Mouse (Mus musculus) gastrocnemius, adult 2 months (tissue): ENCODE measurements around the gene 4930503E14Rik. TPM values are rescaled to one million over a fixed set of nuclear protein-coding genes. Genes with fewer than 3 reads are reported as not detected.
"Not testable (repeated sequence)": the region's sequence is repeated elsewhere in the genome, so short reads cannot be mapped to it uniquely, and the experiment has no call there.

Experiments used
- DNase-seq: peaks from one replicate; pipeline ENCODE4 v3.0.0; 2022
- H3K27ac ChIP-seq: fragments of 200-600 bp; 2 replicates; pipeline ENCODE4 v1.8.1; 2022; ENCODE audit warnings: mild to moderate bottlenecking
- H3K4me3 ChIP-seq: fragments of 200-600 bp; 2 replicates; pipeline ENCODE4 v1.8.1; 2022; ENCODE audit warnings: mild to moderate bottlenecking, moderate library complexity
- CTCF ChIP-seq: fragments of 200-600 bp; IDR thresholded peaks from 2 replicates; pipeline ENCODE4 v1.8.1; 2022; ENCODE audit warnings: antibody characterized with exemption, mild to moderate bottlenecking, moderate library complexity
- intact Hi-C: fragments of 180-260 bp; cut with DNase I; formaldehyde crosslinking; loops from one replicate; pipeline ENCODE4 v1.15.1; 2025
- long read RNA-seq, 2 experiments: library from polyadenylated mRNA; stranded (forward); transcript quantifications; one replicate each; pipeline ENCODE4 v2.0.0; 2021
- total RNA-seq, 2 experiments: library from RNA; stranded (reverse); gene quantifications; 2 replicates each; pipeline ENCODE4 v1.2.3; 2021

Gene 4930503E14Rik
- not detected for total RNA-seq
- long read RNA-seq, experiment 1: 0 reads
- long read RNA-seq, experiment 2: 0 reads

- H3K4me3 ChIP-seq, H3K27ac ChIP-seq, DNase-seq, intact Hi-C loops: not testable (repeated sequence)
Measured at GRCm38 (mm10) chr14:44213154-44213553, at the start of gene 4930503E14Rik. Gene 4930503E14Rik, minus strand, starts transcription at chr14:44213254.

- Histone ChIP-seq H3K4me3 (no peak overlapping the region), H3K27ac (no peak overlapping the region)
- TF ChIP-seq CTCF: no peak
- intact Hi-C loops: no loop called here
- no peak for DNase-seq
Measured at GRCm38 (mm10) chr14:44248039-44248438, 35.0 kb upstream of the 4930503E14Rik start.

DNA sequence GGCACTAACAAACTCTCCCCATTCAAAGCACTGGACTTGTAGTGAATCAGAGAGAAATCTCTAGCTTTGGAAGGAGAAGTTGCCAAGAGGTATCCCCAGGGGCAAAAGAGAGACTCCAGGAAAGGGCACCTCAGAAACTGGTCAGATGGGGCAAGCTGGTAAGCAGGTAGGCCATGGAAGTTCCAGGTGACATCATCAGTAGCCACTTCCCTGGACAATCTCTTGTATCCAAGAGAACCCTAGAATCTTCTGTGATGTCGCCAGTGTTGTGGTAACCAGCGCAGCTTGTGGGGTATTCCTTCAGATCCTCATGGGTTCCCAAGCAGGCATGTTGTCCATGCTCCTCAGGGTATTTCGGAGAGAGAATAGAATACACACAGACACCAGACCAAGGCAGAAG lies 15.7 kb downstream of the 4930503E14Rik start, which contains the start of gene Gm8212:
Gm8212 (plus strand) TSS at position 301 of the 400 bp plus-strand sequence.
- H3K27ac ChIP-seq, intact Hi-C loops, H3K4me3 ChIP-seq, DNase-seq: not testable (repeated sequence)

DNA sequence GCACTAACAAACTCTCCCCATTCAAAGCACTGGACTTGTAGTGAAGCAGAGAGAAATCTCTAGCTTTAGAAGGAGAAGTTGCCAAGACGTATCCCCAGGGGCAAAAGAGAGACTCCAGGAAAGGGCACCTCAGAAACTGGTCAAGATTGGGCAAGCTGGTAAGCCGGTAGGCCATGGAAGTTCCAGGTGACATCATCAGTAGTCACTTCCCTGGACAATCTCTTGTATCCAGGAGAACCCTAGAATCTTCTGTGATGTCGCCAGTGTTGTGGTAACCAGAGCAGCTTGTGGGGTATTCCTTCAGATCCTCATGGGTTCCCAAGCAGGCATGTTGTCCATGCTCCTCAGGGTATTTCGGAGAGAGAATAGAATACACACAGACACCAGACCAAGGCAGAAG lies 89.5 kb downstream of the 4930503E14Rik start, which contains the start of gene Gm3327:
Gm3327 (plus strand) TSS at position 301 of the 400 bp plus-strand sequence.
- intact Hi-C loops, H3K27ac ChIP-seq, H3K4me3 ChIP-seq, DNase-seq: not testable (repeated sequence)

Other genes with a start within 250 kb of the 4930503E14Rik start
- gene Ang6, start 211.0 kb downstream of the 4930503E14Rik start, total RNA-seq: not detected
- 1 to 10 TPM in 1 of 2 experiments, not detected in 1; 1.0 TPM for gene Ear2, start 110.6 kb downstream of the 4930503E14Rik start, total RNA-seq
- not detected for gene Gm3327, start 89.4 kb downstream of the 4930503E14Rik start, total RNA-seq
- gene Gm8212, start 15.6 kb downstream of the 4930503E14Rik start, total RNA-seq: not detected
- gene Gm8220, start 72.3 kb upstream of the 4930503E14Rik start, total RNA-seq: not detected
- gene Gm5930, start 125.3 kb upstream of the 4930503E14Rik start, total RNA-seq: not detected
- gene Gm8229, start 152.1 kb upstream of the 4930503E14Rik start, total RNA-seq: not detected
- not detected for gene Gm3371, start 197.4 kb upstream of the 4930503E14Rik start, total RNA-seq
- gene Gm8232, start 220.4 kb upstream of the 4930503E14Rik start, total RNA-seq: not detected